Mouse (Mus musculus) liver, embryonic 16.5 days (tissue): ENCODE measurements around the gene Mrps27. TPM values are rescaled to one million over a fixed set of nuclear protein-coding genes. Genes with fewer than 3 reads are reported as not detected.

Source experiments
- ATAC-seq: fragments of 200-750 bp; cut with Nextera tagmentation; 2 replicates; pipeline ENCODE4 v1.8.0; 2017; ENCODE audit warnings: low read depth, mild to moderate bottlenecking, moderate number of reproducible peaks, moderate library complexity
- H3K27ac ChIP-seq: fragments of 300-500 bp; sonication (generic); 2 replicates; pipeline ENCODE4 v1.5.1; 2014; ENCODE audit warnings: mild to moderate bottlenecking, low read length
- H3K27me3 ChIP-seq: fragments of 300-500 bp; sonication (generic); 2 replicates; pipeline ENCODE4 v1.6.1; 2014; ENCODE audit warnings: low read depth, low read length, mixed read lengths; ENCODE audit not compliant: control insufficient read depth, insufficient read depth
- H3K36me3 ChIP-seq: fragments of 300-500 bp; sonication (generic); 2 replicates; pipeline ENCODE4 v1.6.1; 2014; ENCODE audit warnings: mild to moderate bottlenecking; ENCODE audit not compliant: control insufficient read depth, insufficient read depth
- H3K4me1 ChIP-seq: fragments of 300-500 bp; sonication (generic); 2 replicates; pipeline ENCODE4 v1.6.1; 2014; ENCODE audit warnings: low read depth, low read length, mixed read lengths; ENCODE audit not compliant: control insufficient read depth
- H3K4me2 ChIP-seq: fragments of 300-500 bp; sonication (generic); 2 replicates; pipeline ENCODE4 v1.6.1; 2014; ENCODE audit warnings: low read depth, low read length, mixed read lengths
- H3K4me3 ChIP-seq: fragments of 300-500 bp; sonication (generic); 2 replicates; pipeline ENCODE4 v1.5.1; 2014; ENCODE audit warnings: low read depth, mild to moderate bottlenecking, low read length
- H3K9ac ChIP-seq: fragments of 300-500 bp; sonication (generic); 2 replicates; pipeline ENCODE4 v1.6.1; 2014; ENCODE audit warnings: low read depth, low read length
- H3K9me3 ChIP-seq: fragments of 300-500 bp; sonication (generic); replicated peaks from 2 replicates; pipeline ENCODE4 v1.6.1; 2016; ENCODE audit warnings: low read length; ENCODE audit not compliant: control insufficient read depth
- WGBS: fragments of 180-500 bp; shearing (Covaris S2); extraction: QIAGEN DNeasy Blood & Tissue Kit; methylation state at CpG from one replicate; pipeline ENCODE4 v1.1.7; 2014; ENCODE audit not compliant: insufficient replicate concordance; 5-methylcytosine and 5-hydroxymethylcytosine counted together
- polyA plus RNA-seq: library from polyadenylated mRNA; unstranded; fragments of >200 nt; fragmentation: Nextera tagmentation; extraction: Ambion mirVana; gene quantifications from 2 replicates; pipeline ENCODE4 v1.2.1, GENCODE M21; 2015

Gene Mrps27
- polyA plus RNA-seq, 1 experiment from 2014 or later: 23.7 TPM

DNA sequence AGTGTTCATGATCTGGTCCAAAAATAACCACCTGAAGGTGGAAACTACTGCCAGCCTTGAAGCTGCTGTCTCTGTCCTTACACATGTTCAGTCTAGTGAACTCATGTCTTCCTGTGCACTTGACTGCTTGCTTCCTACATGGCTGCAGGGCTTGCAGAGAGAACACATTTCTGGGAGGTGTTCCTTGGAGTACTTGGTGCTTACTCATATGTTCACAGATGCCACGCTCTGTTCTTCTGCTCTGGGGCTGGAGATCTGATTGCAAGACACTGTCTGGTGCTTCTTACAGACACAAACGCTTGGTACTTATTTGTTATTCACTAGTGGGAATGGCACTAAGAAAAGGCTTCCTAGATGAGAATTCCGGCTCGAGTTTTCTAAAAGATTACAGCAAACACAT, 117.3 kb downstream of the Mrps27 start:
- H3K9me3 ChIP-seq: no peaks in the 10 kb centered on the region
- no peaks in the 10 kb centered on the region for H3K27me3 ChIP-seq
- no peak overlapping the region for H3K9ac ChIP-seq
- ATAC-seq: no peak
- no peaks in the 10 kb centered on the region for H3K4me1 ChIP-seq
- WGBS: 64% methylated on average over 4 of the region's 4 CpGs
- H3K27ac ChIP-seq: no peak overlapping the region
- no peaks in the 10 kb centered on the region for H3K36me3 ChIP-seq
- no peak overlapping the region for H3K4me2 ChIP-seq
- H3K4me3 ChIP-seq: no peak overlapping the region

DNA sequence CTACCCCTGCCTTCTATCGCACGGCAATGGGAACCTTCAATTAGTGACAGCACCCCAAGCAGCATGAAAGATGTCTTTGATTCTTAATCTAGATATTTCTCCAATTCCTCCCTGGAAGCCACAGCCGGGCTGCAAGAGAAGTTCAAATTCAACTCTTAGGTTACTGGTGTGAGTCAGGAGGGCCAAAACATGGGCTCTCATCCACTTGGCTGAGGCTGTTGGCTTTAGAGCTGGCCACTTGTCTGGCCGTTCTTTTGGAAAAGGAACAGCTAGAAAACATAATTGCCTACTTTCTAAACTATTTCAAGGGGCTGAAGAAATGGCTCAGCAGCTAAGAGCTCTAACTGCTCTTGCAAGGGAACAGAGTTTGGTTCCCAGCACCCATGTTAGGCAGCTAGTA, 120.0 kb downstream of the Mrps27 start:
- 62% methylated on average over 4 of the region's 4 CpGs for WGBS
- Histone ChIP-seq H3K27ac (no peak overlapping the region), H3K4me2 (no peak overlapping the region), H3K9ac (no peak overlapping the region), H3K36me3 (no peaks in the 10 kb centered on the region), H3K27me3 (no peaks in the 10 kb centered on the region), H3K9me3 (no peaks in the 10 kb centered on the region), H3K4me1 (no peaks in the 10 kb centered on the region), H3K4me3 (no peak overlapping the region)
- ATAC-seq: no peak

Other genes with a start within 250 kb of the Mrps27 start
- 0.21 and 0.26 TPM in 2 replicates for gene Zfp366, start 160.0 kb upstream of the Mrps27 start, polyA plus RNA-seq
- gene Ptcd2, start 81 bp upstream of the Mrps27 start, polyA plus RNA-seq: 23.0 and 23.8 TPM in 2 replicates
- gene Map1b, start 171.8 kb downstream of the Mrps27 start, polyA plus RNA-seq: 1.8 and 2.9 TPM in 2 replicates